Mouse (Mus musculus): ENCODE results near the gene Per3. TPM values are rescaled to one million over a fixed set of nuclear protein-coding genes. Genes with fewer than 3 reads are reported as not detected.
"Not testable (repeated sequence)": the region's sequence is repeated elsewhere in the genome, so short reads cannot be mapped to it uniquely, and the experiment has no call there.

Gene Per3
- polyA plus RNA-seq, 1 experiment from 2014 or later, result 5.6 TPM

- Histone ChIP-seq H3K4me1 (no peaks in the 10 kb centered on the region), H3K36me3 (peaks cover 34% of the 10 kb centered on the region), H3K9me3 (no peaks in the 10 kb centered on the region), H3K4me3 (peak within 1 kb of the TSS; percentile 98), H3K27me3 (ENCODE audit: insufficient read depth, poor library complexity, severe bottlenecking) (no peaks in the 10 kb centered on the region), H3K27ac (peak within 1 kb of the TSS; percentile 98)
- WGBS, result under 1% methylated on average over 114 of the region's 114 CpGs
- DNase-seq (ENCODE audit: low spot score), result peak; percentile 99
These were observed 13.2 kb upstream of the Per3 start, which contains the start of gene Vamp3 for GRCm38 (mm10) chr4:151057347-151058321. TSS of gene Vamp3 (minus strand) at chr4:151057963.

- peaks cover 68% of the 10 kb centered on the region for H3K36me3 ChIP-seq
- H3K9me3 ChIP-seq, result no peaks in the 10 kb centered on the region
- H3K4me3 ChIP-seq, result no peak overlapping the region
- no peak for DNase-seq (ENCODE audit: low spot score)
- no peaks in the 10 kb centered on the region for H3K27me3 ChIP-seq (ENCODE audit: insufficient read depth, poor library complexity, severe bottlenecking)
- 88% methylated on average over 1 of the region's 1 CpGs for whole genome bisulfite sequencing
- H3K27ac ChIP-seq, result no peak overlapping the region
- no peaks in the 10 kb centered on the region for H3K4me1 ChIP-seq
These were observed 6.7 kb upstream of the Per3 start for GRCm38 (mm10) chr4:151051162-151051561.

GRCm38 (mm10) chr4:151046524-151046923 is 2.1 kb upstream of the Per3 start:
- Histone ChIP-seq H3K27ac (no peak overlapping the region), H3K36me3 (peaks cover 43% of the 10 kb centered on the region), H3K27me3 (ENCODE audit: insufficient read depth, poor library complexity, severe bottlenecking) (no peaks in the 10 kb centered on the region; the same call in 1 of the 2 replicates), H3K4me3 (no peak overlapping the region), H3K9me3 (no peaks in the 10 kb centered on the region), H3K4me1 (peaks cover 16% of the 10 kb centered on the region)
- 85% methylated on average over 3 of the region's 3 CpGs for WGBS
- no peak for DNase-seq (ENCODE audit: low spot score)

- Histone ChIP-seq H3K27me3 (ENCODE audit: insufficient read depth, poor library complexity, severe bottlenecking) (no peaks in the 10 kb centered on the region; the same call in 1 of the 2 replicates), H3K9me3 (no peaks in the 10 kb centered on the region), H3K4me1 (peaks cover 20% of the 10 kb centered on the region), H3K36me3 (peaks cover 33% of the 10 kb centered on the region), H3K27ac (peak overlapping the region; percentile 56; the same call in 1 of the 2 replicates), H3K4me3 (peak overlapping the region; percentile 72)
- 3% methylated on average over 21 of the region's 21 CpGs for WGBS
- no peak for DNase-seq (ENCODE audit: low spot score)
These were observed 592 bp upstream of the Per3 start for GRCm38 (mm10) chr4:151044944-151045570.

GRCm38 (mm10) chr4:151043281-151043680 is 1.2 kb downstream of the Per3 start:
- Histone ChIP-seq H3K36me3 (peaks cover 16% of the 10 kb centered on the region), H3K27me3 (ENCODE audit: insufficient read depth, poor library complexity, severe bottlenecking) (no peaks in the 10 kb centered on the region; the same call in 1 of the 2 replicates), H3K9me3 (no peaks in the 10 kb centered on the region), H3K27ac (no peak overlapping the region), H3K4me3 (peak overlapping the region; percentile 72), H3K4me1 (peaks cover 20% of the 10 kb centered on the region)
- no peak for DNase-seq (ENCODE audit: low spot score)
- 60% methylated on average over 5 of the region's 5 CpGs for WGBS

- H3K27me3 ChIP-seq (ENCODE audit: insufficient read depth, poor library complexity, severe bottlenecking), result no peaks in the 10 kb centered on the region; the same call in 1 of the 2 replicates
- no peak overlapping the region for H3K27ac ChIP-seq
- no peak overlapping the region for H3K4me3 ChIP-seq
- H3K9me3 ChIP-seq, result no peaks in the 10 kb centered on the region
- peaks cover 20% of the 10 kb centered on the region for H3K4me1 ChIP-seq
- H3K36me3 ChIP-seq, result peaks cover 1% of the 10 kb centered on the region; the same call in 1 of the 2 replicates
- 78% methylated on average over 5 of the region's 5 CpGs for WGBS
- DNase-seq (ENCODE audit: low spot score), result no peak
These were observed 3.0 kb downstream of the Per3 start for GRCm38 (mm10) chr4:151041506-151041905.

- WGBS, result 85% methylated on average over 11 of the region's 11 CpGs
- no peaks in the 10 kb centered on the region for H3K9me3 ChIP-seq
- no peak overlapping the region for H3K4me3 ChIP-seq
- no peak overlapping the region for H3K27ac ChIP-seq
- H3K4me1 ChIP-seq, result 0 out of 2 replicates have a peak, but pooled peaks cover 6% of the 10 kb centered on the region
- DNase-seq (ENCODE audit: low spot score), result no peak
- H3K27me3 ChIP-seq (ENCODE audit: insufficient read depth, poor library complexity, severe bottlenecking), result no peaks in the 10 kb centered on the region
- H3K36me3 ChIP-seq, result no peaks in the 10 kb centered on the region
These were observed 6.7 kb downstream of the Per3 start for GRCm38 (mm10) chr4:151037800-151038199.

- H3K27me3 ChIP-seq (ENCODE audit: insufficient read depth, poor library complexity, severe bottlenecking), result no peaks in the 10 kb centered on the region
- H3K27ac ChIP-seq, result no peak overlapping the region
- H3K36me3 ChIP-seq, result no peaks in the 10 kb centered on the region
- H3K4me3 ChIP-seq, result no peak overlapping the region
- H3K4me1 ChIP-seq, result 0 out of 2 replicates have a peak, but pooled peaks cover 4% of the 10 kb centered on the region
- no peak for DNase-seq (ENCODE audit: low spot score)
- WGBS, result 83% methylated on average over 7 of the region's 7 CpGs
- H3K9me3 ChIP-seq, result no peaks in the 10 kb centered on the region
These were observed 7.9 kb downstream of the Per3 start for GRCm38 (mm10) chr4:151036521-151036920.

- H3K27me3 ChIP-seq (ENCODE audit: insufficient read depth, poor library complexity, severe bottlenecking), result no peaks in the 10 kb centered on the region; the same call in 1 of the 2 replicates
- 43% methylated on average over 6 of the region's 6 CpGs for WGBS
- no peak for DNase-seq (ENCODE audit: low spot score)
- H3K4me3 ChIP-seq, result no peak overlapping the region
- no peaks in the 10 kb centered on the region for H3K9me3 ChIP-seq
- peaks cover 11% of the 10 kb centered on the region; the same call in 1 of the 2 replicates for H3K4me1 ChIP-seq
- no peak overlapping the region for H3K27ac ChIP-seq
- H3K36me3 ChIP-seq, result 0 out of 2 replicates have a peak, but pooled peaks cover 6% of the 10 kb centered on the region
These were observed 17.5 kb downstream of the Per3 start for GRCm38 (mm10) chr4:151027001-151027400.

- peaks cover 6% of the 10 kb centered on the region; the same call in 1 of the 2 replicates for H3K36me3 ChIP-seq
- H3K9me3 ChIP-seq, result no peaks in the 10 kb centered on the region
- no peak for DNase-seq (ENCODE audit: low spot score)
- no peak overlapping the region for H3K4me3 ChIP-seq
- WGBS, result 57% methylated on average over 9 of the region's 9 CpGs
- H3K4me1 ChIP-seq, result peaks cover 25% of the 10 kb centered on the region
- H3K27me3 ChIP-seq (ENCODE audit: insufficient read depth, poor library complexity, severe bottlenecking), result no peaks in the 10 kb centered on the region; the same call in 1 of the 2 replicates
- H3K27ac ChIP-seq, result no peak overlapping the region
These were observed 20.3 kb downstream of the Per3 start for GRCm38 (mm10) chr4:151024152-151024551.

- H3K9me3 ChIP-seq; H3K27me3 ChIP-seq (ENCODE audit: insufficient read depth, poor library complexity, severe bottlenecking); H3K27ac ChIP-seq; DNase-seq (ENCODE audit: low spot score); H3K4me3 ChIP-seq: not testable (repeated sequence)
- peaks cover 22% of the 10 kb centered on the region for H3K36me3 ChIP-seq
- 88% methylated on average over 1 of the region's 1 CpGs for WGBS
- H3K4me1 ChIP-seq, result peaks cover 21% of the 10 kb centered on the region
These were observed 27.1 kb downstream of the Per3 start for GRCm38 (mm10) chr4:151017356-151017755.

- Histone ChIP-seq H3K36me3 (peaks cover 21% of the 10 kb centered on the region), H3K4me1 (peaks cover 23% of the 10 kb centered on the region), H3K27me3 (ENCODE audit: insufficient read depth, poor library complexity, severe bottlenecking) (no peaks in the 10 kb centered on the region), H3K9me3 (no peaks in the 10 kb centered on the region), H3K4me3 (no peak overlapping the region), H3K27ac (no peak overlapping the region)
- 86% methylated on average over 10 of the region's 10 CpGs for WGBS
- DNase-seq (ENCODE audit: low spot score), result no peak
These were observed 28.5 kb downstream of the Per3 start for GRCm38 (mm10) chr4:151015946-151016345.

- Histone ChIP-seq H3K36me3 (peaks cover 23% of the 10 kb centered on the region; the same call in 1 of the 2 replicates), H3K4me1 (peaks cover 9% of the 10 kb centered on the region), H3K27ac (no peak overlapping the region), H3K4me3 (no peak overlapping the region), H3K9me3 (no peaks in the 10 kb centered on the region), H3K27me3 (ENCODE audit: insufficient read depth, poor library complexity, severe bottlenecking) (no peaks in the 10 kb centered on the region)
- WGBS, result 82% methylated on average over 7 of the region's 7 CpGs
- DNase-seq (ENCODE audit: low spot score), result no peak
These were observed 34.1 kb downstream of the Per3 start for GRCm38 (mm10) chr4:151010316-151010715.
